Mouse (Mus musculus) MEL (cell line): ENCODE measurements around the gene Tmem86b.

Source experiments
- CTCF ChIP-seq, 3 experiments: IDR thresholded peaks in 2 of 3; conservative IDR thresholded peaks in 1 of 3; 2 replicates each; pipeline ENCODE4 v1.5.1; 2011 to 2012; ENCODE audit warnings: low read length in 3 of 3, low read depth in 2 of 3, mild to moderate bottlenecking in 2 of 3, improper control_type of control experiment in 1 of 3, inconsistent platforms in 1 of 3, mixed read lengths in 1 of 3, moderate library complexity in 1 of 3; ENCODE audit not compliant: control insufficient read depth in 1 of 3, insufficient read depth in 1 of 3, poor library complexity in 1 of 3, severe bottlenecking in 1 of 3
- JUND ChIP-seq: IDR thresholded peaks from 2 replicates; pipeline ENCODE4 v1.6.1; 2011; ENCODE audit warnings: low read depth, mild to moderate bottlenecking, improper control_type of control experiment, low read length
- NRF1 ChIP-seq: IDR thresholded peaks from 2 replicates; pipeline ENCODE4 v1.6.1; 2014; ENCODE audit warnings: low read depth, mild to moderate bottlenecking, inconsistent platforms, low read length, improper control_type of control experiment, moderate library complexity; ENCODE audit not compliant: poor library complexity, insufficient read depth, severe bottlenecking
- RCOR1 ChIP-seq: IDR thresholded peaks from 2 replicates; pipeline ENCODE4 v1.6.1; 2012; ENCODE audit warnings: low read depth, mild to moderate bottlenecking, inconsistent platforms, low read length, improper control_type of control experiment
- SMC3 ChIP-seq: IDR thresholded peaks from 2 replicates; pipeline ENCODE4 v1.6.1; 2011; ENCODE audit warnings: low read depth, low read length, improper control_type of control experiment

GRCm38 (mm10) chr7:4612956-4613355, 18.3 kb downstream of the Tmem86b start:
- TF ChIP-seq RCOR1: no peak
- TF ChIP-seq JUND: no peak
- no peak for TF ChIP-seq CTCF (IDR thresholded peaks at IDR 0.05 in 2 of 3, conservative IDR thresholded peaks at IDR 0.05 in 1 of 3; ENCODE audit: control insufficient read depth in 1 of 3, insufficient read depth in 1 of 3, low read depth in 2 of 3, low read length in 3 of 3, poor library complexity in 1 of 3, severe bottlenecking in 1 of 3)
- no peak for TF ChIP-seq NRF1
- no peak for TF ChIP-seq SMC3
